ENCODE assay signal across 8 mouse cellular contexts in the genomic region with DNA sequence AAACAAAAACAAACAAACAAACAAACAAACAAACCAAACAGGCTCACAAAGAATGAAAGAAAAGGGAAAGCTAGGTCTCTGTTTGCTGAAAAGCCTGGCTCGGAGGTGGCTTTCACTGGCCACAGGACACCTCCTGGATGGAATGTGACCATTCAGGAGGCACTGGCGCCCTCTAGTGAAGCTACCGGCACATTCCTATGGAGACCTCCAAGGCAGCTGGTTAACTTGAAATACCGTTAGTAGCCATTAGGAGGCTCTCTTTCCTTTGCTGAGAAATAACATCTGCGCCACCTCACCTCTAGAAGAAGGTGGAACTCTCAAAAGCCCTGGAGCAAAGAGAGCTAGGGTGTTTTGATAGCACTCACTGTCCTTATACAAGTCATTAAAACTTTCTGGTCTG.
DNase-seq lines count a peak whose midpoint lies in the region; ATAC-seq and TF ChIP-seq lines count a peak whose summit lies in the region.
"Had no signal": no experiment of that assay in that cellular context is flagged by ENCODE, and none has a peak within 500 bp of the region (broad histone marks: within the 10 kb centered on the region; RNA-seq: fewer than 3 reads in every experiment).

No protein-coding gene starts in this region.

- H3K9me3 ChIP-seq in intestine, postnatal 0 days (ENCODE audit: control insufficient read depth) = no peaks in the 10 kb centered on the region
- H3K9me3 ChIP-seq in intestine, embryonic 16.5 days (ENCODE audit: control insufficient read depth, low read length) = no peaks in the 10 kb centered on the region
- no peaks in the 10 kb centered on the region for H3K9me3 ChIP-seq in ES-E14 (ENCODE audit: control insufficient read depth, insufficient read depth, low read depth, low read length)
- H3K9me3 ChIP-seq in limb, embryonic 10.5 days (replicated peaks) = no peaks in the 10 kb centered on the region
- H3K9me3 ChIP-seq: megakaryocyte, embryonic 14.5 days had no signal

- ATAC-seq in intestine, postnatal 0 days = no peak
- no peak for ATAC-seq in intestine, embryonic 16.5 days

- in situ Hi-C loops in ES-E14 (cut with MboI; ENCODE audit: low sequenced_read_pairs in 2 of 2, unreplicated experiment in 2 of 2) = loop anchor here in 1 of 2 experiments (25.0 kb wide), 1 partner anchor 287 kb away; a partner anchor contains a TSS

- H3K4me1 ChIP-seq in intestine, postnatal 0 days (replicated peaks; ENCODE audit: control insufficient read depth, insufficient read depth, low read length) = no peaks in the 10 kb centered on the region
- no peaks in the 10 kb centered on the region for H3K4me1 ChIP-seq in intestine, embryonic 16.5 days (ENCODE audit: control insufficient read depth, insufficient read depth, low read length)
- peaks cover 0 to 2% of the 10 kb centered on the region in 2 experiments; a peak in 1 of 4 replicates for H3K4me1 ChIP-seq in ES-E14 (ENCODE audit: control insufficient read depth in 2 of 2, insufficient read depth in 2 of 2, low read length in 2 of 2, poor library complexity in 1 of 2)
- H3K4me1 ChIP-seq in limb, embryonic 10.5 days = peaks cover 14% of the 10 kb centered on the region
- H3K4me1 ChIP-seq: megakaryocyte, embryonic 14.5 days had no signal

- peak; percentile 74 for TF ChIP-seq CTCF in intestine, postnatal 0 days (IDR thresholded peaks at IDR 0.05; ENCODE audit: low read depth)

- H3K9ac ChIP-seq in intestine, postnatal 0 days (ENCODE audit: low read depth, low read length) = no peak overlapping the region
- H3K9ac ChIP-seq in intestine, embryonic 16.5 days (ENCODE audit: low read depth, low read length) = no peak overlapping the region
- no peak overlapping the region for H3K9ac ChIP-seq in ES-E14 (ENCODE audit: insufficient read depth, low read depth, low read length, poor library complexity, severe bottlenecking)

- H3K36me3 ChIP-seq in intestine, postnatal 0 days (ENCODE audit: control insufficient read depth, insufficient read depth) = no peaks in the 10 kb centered on the region
- no peaks in the 10 kb centered on the region for H3K36me3 ChIP-seq in intestine, embryonic 16.5 days (ENCODE audit: control insufficient read depth, insufficient read depth, low read length)
- H3K36me3 ChIP-seq in ES-E14 (ENCODE audit: control insufficient read depth, insufficient read depth, low read length, poor library complexity, severe bottlenecking) = no peaks in the 10 kb centered on the region
- H3K36me3 ChIP-seq in limb, embryonic 10.5 days = no peaks in the 10 kb centered on the region

- peak; percentile 72 for DNase-seq in A20 (ENCODE audit: low read depth, low spot score)
- peak; percentile 88 for DNase-seq in ES-E14 (ENCODE audit: low read depth, low spot score)
- DNase-seq in embryo, embryonic 10 days (ENCODE audit: low spot score) = peak; percentile 81
- DNase-seq in limb, embryonic 10.5 days (ENCODE audit: low spot score) = peak; percentile 77
- DNase-seq in testis, postnatal 14 days (ENCODE audit: low spot score) = peak; percentile 76

- H3K4me3 ChIP-seq in intestine, postnatal 0 days (ENCODE audit: low read depth, low read length) = no peak overlapping the region
- no peak overlapping the region for H3K4me3 ChIP-seq in intestine, embryonic 16.5 days (ENCODE audit: low read length)
- no peak overlapping the region for H3K4me3 ChIP-seq in ES-E14 (ENCODE audit: insufficient read depth in 1 of 2, low read depth in 1 of 2, low read length in 2 of 2, poor library complexity in 1 of 2, severe bottlenecking in 1 of 2)
- no peak overlapping the region for H3K4me3 ChIP-seq in limb, embryonic 10.5 days
- H3K4me3 ChIP-seq: megakaryocyte, embryonic 14.5 days had no signal

- H3K27ac ChIP-seq in intestine, postnatal 0 days (ENCODE audit: low read depth, low read length) = no peak overlapping the region
- H3K27ac ChIP-seq in intestine, embryonic 16.5 days (ENCODE audit: low read length) = no peak overlapping the region
- no peak overlapping the region for H3K27ac ChIP-seq in ES-E14 (ENCODE audit: insufficient read depth, low read depth, low read length, poor library complexity, severe bottlenecking)
- no peak overlapping the region for H3K27ac ChIP-seq in limb, embryonic 10.5 days

- no peaks in the 10 kb centered on the region for H3K27me3 ChIP-seq in intestine, postnatal 0 days (replicated peaks; ENCODE audit: control insufficient read depth, insufficient read depth, low read length)
- H3K27me3 ChIP-seq in intestine, embryonic 16.5 days (replicated peaks; ENCODE audit: control insufficient read depth, insufficient read depth, low read length) = no peaks in the 10 kb centered on the region; the same call in 1 of the 2 replicates
- peaks cover 7% of the 10 kb centered on the region; the same call in 1 of the 2 replicates for H3K27me3 ChIP-seq in limb, embryonic 10.5 days (ENCODE audit: low read depth, poor library complexity, severe bottlenecking)

- H3K4me2 ChIP-seq in intestine, postnatal 0 days (replicated peaks; ENCODE audit: low read depth) = no peak overlapping the region
- H3K4me2 ChIP-seq in intestine, embryonic 16.5 days (ENCODE audit: low read depth, low read length) = no peak overlapping the region

- WGBS in intestine, postnatal 0 days = 42% methylated on average over 5 of the region's 5 CpGs
- WGBS in intestine, embryonic 16.5 days = 48% methylated on average over 5 of the region's 5 CpGs
- 34% methylated on average over 5 of the region's 5 CpGs for WGBS in limb, embryonic 10.5 days

TF ChIP-seq in ES-E14, 5 proteins besides CTCF, POLR2A, EP300 and RAD21:
- TF ChIP-seq ZC3H11A (IDR thresholded peaks at IDR 0.05; ENCODE audit: borderline replicate concordance, low read depth, low read length) = peak; percentile 5; the same call in 1 of the 2 replicates
- no peak for TF ChIP-seq MAFK (IDR thresholded peaks at IDR 0.05; ENCODE audit: insufficient read depth, low read depth, low read length)
- peak; percentile 48; the same call in 1 of the 2 replicates for TF ChIP-seq ZNF384 (IDR thresholded peaks at IDR 0.05; ENCODE audit: low read depth, low read length)
